Mouse (Mus musculus): ENCODE results near the gene Gm42417.

Gene Gm42417

GRCm38 (mm10) chr1:36539186-36539585 is at the start of gene Gm42417:
TSS of gene Gm42417 (minus strand) at chr1:36539429.
- DNase-seq (ENCODE audit: low read depth, low spot score) = no peak

- peak; percentile 56 for DNase-seq (ENCODE audit: low read depth, low spot score)
These were observed 48.6 kb upstream of the Gm42417 start for GRCm38 (mm10) chr1:36587860-36588259.

GRCm38 (mm10) chr1:36586288-36586687 is 47.1 kb upstream of the Gm42417 start:
- DNase-seq (ENCODE audit: low read depth, low spot score) = no peak

DNA sequence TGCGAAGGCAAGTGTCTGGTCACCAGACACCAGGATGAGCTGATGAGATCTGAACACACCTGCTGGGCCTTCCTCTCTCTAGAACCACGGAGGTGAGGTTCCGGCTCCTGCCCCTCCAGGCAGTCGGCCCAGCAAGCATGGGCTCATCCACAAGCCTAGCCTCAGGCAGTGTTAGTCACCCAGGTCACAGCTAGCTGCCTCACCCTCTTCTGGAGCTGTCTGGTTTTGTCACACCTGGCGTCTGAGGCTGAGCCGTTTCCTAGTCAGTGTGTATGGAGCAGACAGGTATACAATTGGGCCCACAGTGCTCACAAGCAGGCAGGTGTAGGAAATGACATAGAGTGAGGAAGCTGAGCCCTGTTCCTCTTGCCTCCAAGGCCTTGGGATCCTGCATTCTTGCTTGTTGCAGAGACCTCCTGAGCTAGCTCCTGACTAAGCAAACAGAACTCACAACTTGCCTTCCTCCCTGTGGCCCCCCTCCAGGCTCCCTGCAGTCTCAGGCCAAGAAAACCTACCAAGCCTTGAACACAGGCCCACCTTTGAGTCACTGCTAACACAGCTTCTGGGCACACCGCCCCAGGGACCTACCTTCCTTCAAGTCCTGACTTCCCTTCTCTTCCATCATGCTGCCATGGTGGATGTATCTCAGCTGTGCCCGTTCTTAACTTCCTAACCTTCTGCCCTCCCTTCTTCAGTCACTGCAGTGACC is 44.3 kb upstream of the Gm42417 start:
- DNase-seq (ENCODE audit: low read depth, low spot score) = no peak

GRCm38 (mm10) chr1:36582211-36582610 is 43.0 kb upstream of the Gm42417 start:
- no peak for DNase-seq (ENCODE audit: low read depth, low spot score)

DNA sequence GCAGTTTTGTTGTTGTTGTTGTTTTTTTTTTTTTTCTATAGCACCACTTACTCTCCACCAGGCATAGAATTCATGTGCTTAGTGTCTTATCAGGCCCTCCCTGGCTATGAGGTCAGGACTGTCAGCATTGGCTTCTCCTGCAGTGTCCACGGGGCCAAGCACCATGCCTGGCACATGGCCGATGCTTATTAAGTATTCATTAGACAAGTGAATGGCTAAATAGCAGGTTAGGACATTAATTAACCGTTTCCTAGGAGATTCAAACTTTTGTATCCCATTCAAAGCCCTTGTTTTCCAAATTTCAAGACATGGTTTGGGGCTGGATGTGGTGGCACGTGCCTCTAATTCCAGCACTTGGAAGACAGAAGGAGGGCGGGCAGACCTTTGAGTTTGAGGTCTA is 42.0 kb upstream of the Gm42417 start:
- no peak for DNase-seq (ENCODE audit: low read depth, low spot score)

GRCm38 (mm10) chr1:36580384-36581207 is 41.4 kb upstream of the Gm42417 start:
- DNase-seq (ENCODE audit: low read depth, low spot score) = no peak

GRCm38 (mm10) chr1:36579974-36580383 is 40.8 kb upstream of the Gm42417 start:
- DNase-seq (ENCODE audit: low read depth, low spot score) = peak; percentile 86

- no peak for DNase-seq (ENCODE audit: low read depth, low spot score)
These were observed 37.9 kb upstream of the Gm42417 start for GRCm38 (mm10) chr1:36576991-36577675.

DNA sequence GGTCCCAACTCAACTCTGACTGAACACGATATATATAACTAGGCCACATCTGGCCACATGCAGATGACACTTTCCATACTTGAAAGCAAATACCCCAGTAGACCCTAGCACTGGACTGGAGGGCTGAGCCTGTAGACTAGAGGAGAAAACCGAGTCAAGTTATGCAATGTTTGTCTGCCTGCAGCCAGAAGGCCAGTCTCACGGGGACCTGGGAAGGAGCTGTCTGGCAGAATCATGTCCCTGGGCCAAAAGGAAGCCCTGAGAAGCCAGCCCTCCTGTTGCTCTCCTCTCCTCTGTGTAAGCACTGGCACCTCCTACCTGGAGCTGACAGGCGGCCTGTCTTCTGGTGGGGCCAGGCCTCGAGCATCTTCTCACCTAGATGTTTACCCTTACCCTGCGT is 36.1 kb upstream of the Gm42417 start:
- DNase-seq (ENCODE audit: low read depth, low spot score) = no peak

DNA sequence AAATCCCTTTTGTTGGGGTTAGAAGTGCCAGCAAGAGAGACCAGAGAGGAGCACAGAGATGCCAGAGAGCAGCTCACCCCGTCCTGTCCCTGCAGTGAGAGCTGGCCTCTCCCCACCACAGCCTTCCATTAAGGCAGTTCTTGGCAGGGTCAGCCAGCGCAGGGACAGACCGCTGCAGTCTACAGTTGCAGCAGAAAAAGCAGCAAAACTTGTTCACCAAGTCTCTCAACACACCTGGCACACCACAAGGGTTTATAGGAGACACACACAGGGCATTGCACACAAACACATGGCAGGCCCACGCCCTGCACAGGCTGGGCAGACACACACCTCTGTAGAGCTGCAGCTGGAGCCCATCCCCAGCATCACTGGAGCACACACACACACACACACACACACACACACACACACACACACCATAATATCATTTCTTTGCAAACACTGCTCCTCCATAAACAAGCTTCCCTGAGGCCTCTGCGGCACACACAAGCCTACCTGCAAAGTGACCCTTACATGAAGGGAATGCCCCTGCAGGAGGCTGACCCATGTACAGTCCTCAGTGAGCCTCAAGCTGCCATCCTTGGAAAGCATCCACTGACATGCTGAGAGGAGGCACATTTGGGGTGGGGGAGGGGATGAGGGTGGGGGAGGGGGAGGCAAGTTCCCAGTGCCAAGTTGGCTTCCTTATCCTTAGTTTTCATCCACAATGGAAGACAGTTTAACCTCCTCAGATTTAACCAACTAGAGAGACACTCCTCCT is 35.1 kb upstream of the Gm42417 start:
- no peak for DNase-seq (ENCODE audit: low read depth, low spot score)

- no peak for DNase-seq (ENCODE audit: low read depth, low spot score)
These were observed 34.3 kb upstream of the Gm42417 start for GRCm38 (mm10) chr1:36573524-36573923.

GRCm38 (mm10) chr1:36572709-36573108 is 33.5 kb upstream of the Gm42417 start:
- no peak for DNase-seq (ENCODE audit: low read depth, low spot score)

DNA sequence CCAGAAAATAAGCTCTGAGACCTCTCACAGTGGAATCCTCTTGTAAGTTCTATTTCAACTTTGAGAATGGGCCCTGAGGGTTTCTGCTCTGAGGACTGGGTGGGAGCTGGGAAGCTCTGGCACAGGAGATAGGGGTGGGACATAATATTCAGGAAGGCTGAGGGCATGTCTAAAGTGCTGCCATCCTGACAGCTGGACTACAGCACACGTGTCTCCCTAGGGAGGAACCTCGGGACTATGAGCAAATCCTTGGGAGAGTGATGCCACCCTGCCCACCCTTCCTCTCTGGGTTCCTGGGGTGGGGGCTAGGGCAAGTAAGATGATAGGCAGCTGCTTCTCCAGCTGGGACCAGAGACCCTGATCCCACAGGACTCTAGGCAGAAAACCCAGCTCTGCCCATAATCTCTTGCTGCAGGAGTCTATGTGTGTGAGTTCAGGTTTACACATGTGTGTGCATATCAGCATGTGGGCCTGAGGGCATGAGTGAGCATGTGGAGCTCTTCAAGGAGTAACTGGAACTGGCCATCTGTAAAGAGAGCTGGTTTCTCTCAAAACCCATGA is 33.0 kb upstream of the Gm42417 start:
- no peak for DNase-seq (ENCODE audit: low read depth, low spot score)

DNA sequence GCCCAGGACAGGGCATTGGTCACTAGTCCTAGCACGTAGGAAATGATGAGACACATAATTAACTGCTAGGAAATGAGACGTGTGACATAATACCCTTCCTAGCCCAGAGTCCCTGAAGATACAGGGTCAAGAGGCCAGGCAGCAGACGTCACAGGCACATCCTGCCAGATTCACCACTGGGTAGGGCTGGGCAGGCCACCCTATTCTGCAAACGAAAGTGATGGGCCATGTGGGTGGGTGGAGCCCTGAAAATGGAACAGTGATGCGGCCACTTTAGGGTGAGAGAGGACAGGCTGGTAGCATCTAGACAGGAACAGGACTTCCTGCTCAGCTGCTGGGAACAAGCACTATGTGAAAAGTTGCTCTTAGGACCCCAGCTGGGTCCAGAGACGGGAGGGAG is 32.4 kb upstream of the Gm42417 start:
- no peak for DNase-seq (ENCODE audit: low read depth, low spot score)

DNA sequence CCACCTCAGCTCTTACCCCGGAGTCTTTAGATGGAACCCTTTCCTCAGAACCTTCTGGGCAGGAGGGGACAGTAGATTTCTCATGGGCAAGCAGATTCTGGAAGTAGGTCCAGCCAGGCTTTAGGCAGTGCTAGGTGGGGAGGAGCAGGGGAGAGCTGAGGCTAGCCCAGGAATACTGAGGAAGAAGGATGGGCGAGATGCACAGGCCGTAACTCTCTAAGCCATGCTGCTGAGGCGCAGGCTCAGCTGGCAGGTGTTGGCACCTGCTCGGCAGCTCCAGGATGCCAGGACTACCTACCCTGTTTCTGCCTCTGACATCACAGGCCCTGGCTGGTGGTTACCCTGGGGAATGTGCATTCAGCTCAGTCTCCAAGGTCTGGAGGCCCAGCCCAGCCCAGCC is 31.1 kb upstream of the Gm42417 start:
- no peak for DNase-seq (ENCODE audit: low read depth, low spot score)

- DNase-seq (ENCODE audit: low read depth, low spot score) = no peak
These were observed 30.6 kb upstream of the Gm42417 start for GRCm38 (mm10) chr1:36569694-36570276.

GRCm38 (mm10) chr1:36568776-36569175 is 29.5 kb upstream of the Gm42417 start:
- no peak for DNase-seq (ENCODE audit: low read depth, low spot score)

DNA sequence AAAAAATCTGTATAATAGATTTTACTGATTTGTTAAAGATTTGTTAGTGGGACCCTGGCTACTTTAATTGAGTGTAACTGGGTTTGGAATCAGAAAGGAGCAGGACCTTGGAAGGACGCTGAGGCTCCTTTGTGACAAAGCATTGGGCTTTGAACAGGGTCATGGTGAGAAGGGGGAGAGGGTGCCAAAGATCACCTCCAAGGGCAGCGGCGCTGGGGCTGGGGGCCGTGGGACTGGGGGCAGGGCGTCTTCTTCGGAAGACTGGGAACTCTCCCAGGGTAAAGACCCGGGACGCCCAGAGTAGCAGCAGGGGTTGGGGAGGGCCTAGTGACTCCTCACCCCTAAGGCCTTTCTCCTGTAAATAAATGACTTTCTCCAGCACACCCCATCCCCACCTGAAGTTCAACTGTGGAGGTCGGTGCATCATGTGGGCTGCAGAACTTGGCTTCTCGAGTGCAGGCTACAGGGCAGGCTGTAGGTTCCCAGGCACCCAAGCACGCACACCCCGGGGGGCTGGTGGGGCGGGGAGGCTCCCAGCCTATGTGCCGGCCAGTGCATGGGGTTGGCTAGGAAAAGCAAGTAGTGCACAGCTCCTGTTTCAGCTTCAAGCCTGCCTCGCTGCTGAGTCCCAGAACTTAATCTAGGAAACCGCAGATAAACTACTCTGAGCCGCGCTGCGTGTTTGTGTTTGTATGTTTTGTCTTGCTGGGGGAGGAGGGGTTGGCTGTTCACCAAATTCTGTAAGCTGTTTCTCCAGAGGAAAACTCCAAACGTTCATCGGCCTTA is 28.8 kb upstream of the Gm42417 start:
- no peak for DNase-seq (ENCODE audit: low read depth, low spot score)

GRCm38 (mm10) chr1:36566425-36566824 is 27.2 kb upstream of the Gm42417 start:
- no peak for DNase-seq (ENCODE audit: low read depth, low spot score)

All from A20 (cell line).